Mouse (Mus musculus) embryonic fibroblast, embryonic 13.5 days (primary cell): ENCODE data around the gene Bscl2.

Experiments used
- CTCF ChIP-seq: IDR thresholded peaks from 2 replicates; pipeline ENCODE4 v1.5.1; 2011; ENCODE audit warnings: mild to moderate bottlenecking, control low read depth, low read length, moderate library complexity, borderline replicate concordance; ENCODE audit not compliant: insufficient read depth
- POLR2A ChIP-seq: IDR thresholded peaks from 2 replicates; pipeline ENCODE4 v1.6.1; 2011; ENCODE audit warnings: low read depth, mild to moderate bottlenecking, control low read depth, low read length, moderate library complexity

DNA sequence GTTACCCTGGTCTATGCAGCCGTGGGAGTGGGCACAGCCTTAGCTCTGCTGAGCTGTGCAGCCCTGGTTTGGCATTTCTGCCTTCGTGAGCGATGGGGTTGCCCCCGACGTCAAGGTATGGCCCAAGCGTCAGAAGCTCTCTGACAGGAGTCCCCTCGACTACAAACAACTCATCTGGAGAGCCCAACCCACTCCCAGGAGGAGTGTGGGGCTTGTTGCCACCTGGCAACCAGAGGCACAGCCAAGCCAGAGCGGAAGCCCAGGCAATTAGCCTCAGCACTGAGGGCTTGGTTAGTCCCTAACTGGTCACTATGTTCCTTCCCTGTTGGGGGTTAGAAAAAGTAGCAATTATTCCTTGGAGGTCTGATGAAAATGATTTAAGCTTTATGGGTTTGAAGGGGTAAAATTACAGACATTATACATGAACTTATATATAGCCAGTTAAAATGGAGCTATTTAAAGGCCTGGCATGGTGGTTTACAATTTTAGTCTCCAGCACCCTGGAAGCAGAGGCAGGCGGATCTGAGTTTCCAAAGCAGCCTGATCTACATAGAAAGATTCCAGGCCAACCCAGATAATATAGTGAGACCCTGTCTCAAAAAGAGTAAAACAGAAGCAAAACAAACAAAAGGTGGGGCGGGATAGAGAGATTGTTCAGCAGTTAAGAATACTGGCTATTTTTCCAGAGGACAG is 15.1 kb downstream of the Bscl2 start:
- no peak for TF ChIP-seq CTCF
- TF ChIP-seq POLR2A: no peak
